Mouse (Mus musculus) adrenal gland, adult 2 months (tissue): ENCODE data around the gene Rprd2. TPM values are rescaled to one million over a fixed set of nuclear protein-coding genes. Genes with fewer than 3 reads are reported as not detected.
"Not testable (repeated sequence)": the region's sequence is repeated elsewhere in the genome, so short reads cannot be mapped to it uniquely, and the experiment has no call there.

Source experiments
- DNase-seq: peaks from one replicate; pipeline ENCODE4 v3.0.0; 2021
- polyA plus RNA-seq: library from polyadenylated mRNA; depleted of rRNA; stranded (reverse); fragments of >200 nt; gene quantifications from 2 replicates; pipeline ENCODE4 v1.2.3, GENCODE M21; 2012
- total RNA-seq, 2 experiments: library from RNA; stranded (reverse); gene quantifications; 2 replicates each; pipeline ENCODE4 v1.2.3; 2021

Rprd2 gene
- total and polyA plus RNA-seq, 3 experiments: 8.1 to 59.6 (median 46.4) TPM

GRCm38 (mm10) chr3:95818026-95818511 is 594 bp downstream of the Rprd2 start:
- peak; percentile 74 for DNase-seq

GRCm38 (mm10) chr3:95816681-95817080 is 2.0 kb downstream of the Rprd2 start:
- DNase-seq: no peak

DNA sequence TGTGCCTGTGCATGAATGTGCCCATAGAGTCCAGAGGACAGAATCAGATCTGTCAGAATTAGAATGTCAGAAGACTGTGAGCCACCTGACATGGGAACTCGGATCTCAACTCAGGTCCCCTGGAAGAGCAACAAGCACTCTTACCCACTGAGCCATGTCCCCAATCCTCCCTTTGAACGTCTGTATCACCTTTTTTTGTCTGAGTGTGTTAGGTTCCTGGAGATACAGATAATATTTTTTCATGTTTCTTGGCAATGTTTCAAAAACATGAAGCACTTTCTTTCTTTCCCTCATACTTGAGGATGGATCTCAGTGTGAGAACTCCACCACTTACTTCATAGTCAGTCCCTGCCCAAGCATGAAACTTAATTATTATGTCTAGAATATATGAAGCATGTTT is 10.3 kb downstream of the Rprd2 start:
- DNase-seq: no peak

- not testable (repeated sequence) for DNase-seq
Observed at GRCm38 (mm10) chr3:95807630-95808029, 11.0 kb downstream of the Rprd2 start.

DNA sequence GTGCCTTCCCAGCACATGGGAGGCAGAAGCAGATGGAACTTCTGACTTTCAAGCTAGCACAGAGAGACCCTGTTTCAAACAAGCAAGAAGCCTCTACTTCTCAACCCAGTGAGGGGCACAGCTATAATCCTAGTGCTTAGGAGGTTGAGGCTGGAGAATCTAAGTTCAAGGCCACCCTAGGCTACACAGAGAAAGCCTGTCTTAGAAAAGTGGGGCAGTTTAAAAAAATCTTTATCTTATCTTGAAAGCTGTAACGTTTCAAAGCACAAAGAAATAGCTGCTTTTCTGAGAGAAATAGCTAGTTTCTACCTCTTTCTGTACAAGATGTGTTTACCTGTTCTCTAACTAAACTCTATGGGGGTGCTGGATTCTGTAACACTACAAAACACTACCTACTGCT is 12.0 kb downstream of the Rprd2 start:
- no peak for DNase-seq

DNA sequence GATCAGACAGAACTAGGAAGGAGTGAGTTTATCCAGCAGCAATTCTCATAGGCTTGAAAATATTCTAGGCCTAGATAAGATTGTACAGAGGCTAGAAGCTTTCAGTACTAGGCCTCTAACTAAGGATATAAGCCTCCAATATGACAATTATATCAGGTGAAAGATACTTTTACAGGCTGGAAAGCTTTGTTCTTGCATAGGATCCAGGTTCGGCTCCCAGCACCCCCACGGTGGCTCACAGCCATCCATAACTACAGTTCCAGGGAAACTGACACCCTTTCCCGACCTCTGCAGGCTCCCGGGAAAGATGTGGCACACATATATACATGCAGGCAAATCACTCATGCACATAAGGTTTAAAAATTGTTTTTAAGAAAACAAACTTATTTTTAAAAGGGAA is 14.8 kb downstream of the Rprd2 start:
- DNase-seq: no peak

DNA sequence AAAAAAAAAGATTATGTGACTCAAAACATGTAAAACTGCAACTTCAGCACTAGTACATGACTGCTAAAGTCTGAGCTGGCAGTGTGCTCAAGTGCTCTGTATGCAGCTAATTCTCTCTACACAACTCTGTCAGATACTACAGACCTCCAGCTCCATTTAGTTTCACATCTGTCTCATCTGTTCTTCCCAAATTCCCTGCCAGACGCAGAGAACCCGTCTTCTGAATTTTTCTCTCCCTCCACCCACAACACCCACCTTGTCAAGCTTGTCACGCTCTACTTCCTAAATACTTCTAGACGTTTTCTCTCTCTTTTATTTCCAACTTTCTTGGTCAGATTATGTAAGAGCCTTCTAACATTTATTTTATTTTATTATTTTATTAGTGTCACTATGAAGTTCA is 19.9 kb downstream of the Rprd2 start:
- DNase-seq: no peak

GRCm38 (mm10) chr3:95794299-95794698 is 24.4 kb downstream of the Rprd2 start:
- no peak for DNase-seq

- no peak for DNase-seq
Observed at GRCm38 (mm10) chr3:95793662-95794061, 25.0 kb downstream of the Rprd2 start.

DNA sequence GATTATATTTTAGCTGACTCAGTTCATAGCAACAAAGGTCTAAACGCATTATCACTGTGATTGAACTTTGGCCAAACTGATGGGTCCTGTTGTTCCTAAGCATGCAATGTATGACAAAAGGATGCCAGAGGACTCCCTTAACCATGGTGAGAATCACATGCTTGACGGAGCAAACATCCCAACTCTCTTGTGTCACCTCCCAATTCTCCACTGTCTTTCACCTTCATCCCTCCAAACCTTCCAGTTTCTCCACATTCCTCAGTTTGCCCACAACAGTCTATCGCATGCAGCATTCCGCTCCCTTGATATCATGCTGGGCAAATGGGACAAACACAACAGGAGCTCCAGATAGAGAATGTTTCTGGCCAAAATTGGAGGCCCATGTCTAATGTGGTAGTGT is 33.2 kb downstream of the Rprd2 start:
- no peak for DNase-seq

DNA sequence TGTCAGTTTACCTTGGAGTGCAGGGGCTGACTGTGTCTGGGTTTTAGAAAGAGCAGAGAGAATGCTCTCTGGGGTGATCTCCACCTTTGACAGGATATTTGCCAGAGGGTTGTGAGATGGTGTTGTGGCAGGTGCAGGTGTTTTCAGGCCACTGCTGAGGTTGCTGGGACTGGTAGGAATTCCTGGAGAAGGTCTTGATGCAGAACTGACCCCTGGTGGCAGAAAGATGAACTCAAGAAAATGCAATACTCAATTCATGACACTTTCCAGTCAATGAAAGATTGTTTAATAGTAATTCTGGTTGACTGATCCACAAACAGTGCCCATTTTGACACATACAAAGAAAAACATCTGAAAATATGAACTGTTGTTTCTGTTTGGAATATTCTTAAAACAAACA is 46.7 kb downstream of the Rprd2 start:
- no peak for DNase-seq

DNA sequence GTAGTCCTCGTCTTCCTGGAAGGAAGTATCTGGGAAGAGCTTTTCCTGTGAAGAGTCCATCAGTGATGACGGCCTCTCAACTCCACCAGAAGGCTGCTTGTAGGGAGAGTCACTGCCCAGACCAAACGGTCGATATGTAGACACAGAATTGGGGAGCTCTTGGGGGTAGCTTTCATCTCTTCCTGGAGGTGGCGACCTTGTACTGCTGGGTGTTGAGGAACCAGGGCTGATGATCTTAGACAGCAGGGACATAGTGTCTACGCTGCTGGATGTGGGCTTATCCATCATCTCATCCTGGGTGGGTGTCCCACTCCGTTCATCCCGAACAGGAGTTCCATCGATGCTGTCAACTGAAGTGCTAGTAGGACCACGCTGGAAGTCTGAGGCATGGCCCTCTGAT is 53.1 kb downstream of the Rprd2 start:
- DNase-seq: no peak

GRCm38 (mm10) chr3:95763811-95764210 is 54.9 kb downstream of the Rprd2 start:
- no peak for DNase-seq

GRCm38 (mm10) chr3:95762961-95763360 is 55.7 kb downstream of the Rprd2 start:
- no peak for DNase-seq

DNA sequence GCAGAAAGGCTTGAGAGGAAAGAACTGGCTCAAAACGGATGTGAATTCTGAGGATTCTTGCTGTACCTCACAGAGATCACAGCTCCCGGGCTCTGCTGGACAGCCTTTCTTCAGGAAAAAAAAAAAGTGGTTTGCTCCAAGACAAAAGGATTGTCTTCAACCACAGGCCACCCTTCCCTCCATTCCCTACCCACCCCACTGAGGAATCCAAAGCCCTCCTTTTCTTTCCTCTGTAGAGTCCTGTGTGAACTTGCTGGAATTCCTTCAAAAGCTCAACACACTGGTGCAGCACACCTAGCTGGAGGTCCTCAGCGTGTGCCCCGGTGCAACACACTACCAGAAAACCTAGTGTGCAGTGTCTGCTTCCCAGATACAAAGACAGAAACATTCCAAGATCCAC is 56.9 kb downstream of the Rprd2 start:
- DNase-seq: no peak

- DNase-seq: peak; percentile 32
Observed at GRCm38 (mm10) chr3:95760656-95761055, 58.0 kb downstream of the Rprd2 start.

DNA sequence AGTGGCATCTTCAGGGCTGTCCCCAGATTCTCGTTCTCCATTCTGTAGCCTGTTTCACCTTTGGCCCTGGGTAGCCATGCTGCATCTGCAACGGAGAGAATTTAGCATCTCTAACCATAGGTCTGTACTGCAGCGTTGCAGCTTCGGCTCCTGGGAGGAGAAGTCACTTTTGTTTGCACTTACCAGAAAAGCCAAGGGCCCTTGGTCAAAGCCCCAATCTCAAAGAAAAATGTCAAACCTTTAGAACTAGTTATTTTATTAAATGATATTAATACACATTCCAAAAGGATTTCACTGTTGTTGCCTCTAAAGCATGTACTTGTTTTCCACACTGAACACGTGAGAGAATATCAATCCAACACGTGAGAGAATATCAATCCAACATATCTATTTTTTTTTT is 58.6 kb downstream of the Rprd2 start, which contains the start of gene Tars2:
Gene Tars2 (minus strand): TSS at position 101 of the 400 bp plus-strand sequence.
- DNase-seq: no peak

DNA sequence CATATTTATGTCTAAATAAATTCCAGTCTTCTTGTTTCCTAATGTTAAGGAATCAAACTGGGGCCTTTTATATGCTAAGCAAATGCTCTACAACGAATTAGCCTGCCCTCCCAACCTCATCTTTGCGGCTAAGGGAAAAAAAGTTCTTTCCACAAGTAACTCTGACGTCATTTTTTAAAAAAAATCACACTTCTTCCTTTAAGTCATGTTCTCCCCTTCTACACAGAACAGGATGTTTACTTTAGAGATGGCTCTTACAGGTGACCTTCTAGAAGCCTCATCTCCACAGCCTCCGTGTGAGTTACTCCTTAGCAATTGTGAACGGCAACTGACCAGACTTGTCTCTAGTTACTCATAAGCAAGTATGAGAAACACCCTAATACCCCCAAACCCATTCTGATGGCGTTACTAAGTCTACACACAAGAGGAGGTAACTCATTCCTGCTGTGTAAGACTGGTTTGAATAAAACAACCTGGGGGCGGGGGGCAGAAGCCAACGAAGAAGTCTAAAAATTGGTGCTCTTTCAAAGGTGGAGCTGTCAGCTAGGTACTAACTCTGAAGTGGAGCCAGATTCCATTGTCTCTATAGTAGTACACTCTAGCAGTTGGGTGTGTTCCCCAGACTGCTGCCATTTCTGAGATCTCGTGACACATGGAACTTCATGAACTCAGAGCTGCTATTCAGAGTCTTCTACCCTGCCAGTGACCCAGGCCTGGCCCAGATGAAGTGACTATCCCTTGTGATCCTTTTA is 60.0 kb downstream of the Rprd2 start:
- no peak for DNase-seq

DNA sequence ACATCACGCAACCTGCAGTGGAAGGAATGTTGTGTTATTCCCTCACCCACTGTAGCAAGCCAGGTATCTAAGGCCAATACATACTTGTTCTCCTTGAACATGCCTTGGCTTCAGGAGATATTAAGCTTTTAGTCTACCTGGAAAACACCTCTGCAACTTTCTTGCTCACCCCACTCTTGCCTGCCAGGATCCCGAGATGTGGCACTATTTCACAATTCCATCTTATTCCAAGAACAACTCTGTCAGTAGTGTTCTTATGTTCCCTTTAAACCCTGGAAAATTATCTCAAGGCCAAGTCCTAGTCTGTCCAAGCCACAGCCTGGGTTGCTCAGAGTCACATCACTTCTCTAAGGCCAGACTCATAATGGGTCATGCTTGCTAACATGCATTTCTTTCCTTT is 61.9 kb downstream of the Rprd2 start:
- peak; percentile 43 for DNase-seq

- peak; percentile 97 for DNase-seq
Observed at GRCm38 (mm10) chr3:95754345-95755206, 64.1 kb downstream of the Rprd2 start.

GRCm38 (mm10) chr3:95752935-95753334 is 65.7 kb downstream of the Rprd2 start:
- no peak for DNase-seq

- peak; percentile 61 for DNase-seq
Observed at GRCm38 (mm10) chr3:95740406-95740805, 78.3 kb downstream of the Rprd2 start.
